Mouse (Mus musculus) ES-E14 (cell line): ENCODE results near the gene Tcerg1l. TPM values are rescaled to one million over a fixed set of nuclear protein-coding genes. Genes with fewer than 3 reads are reported as not detected.

Source experiments
- DNase-seq: peaks from one replicate; pipeline ENCODE4 v3.0.0-alpha.2; 2013; ENCODE audit warnings: low read depth, low spot score
- H3K27ac ChIP-seq: 2 replicates; pipeline ENCODE4 v1.5.1; 2012; ENCODE audit warnings: low read depth, mild to moderate bottlenecking, low read length, moderate library complexity, mixed read lengths; ENCODE audit not compliant: poor library complexity, insufficient read depth, severe bottlenecking
- H3K36me3 ChIP-seq: 2 replicates; pipeline ENCODE4 v1.6.1; 2012; ENCODE audit warnings: mild to moderate bottlenecking, low read length, moderate library complexity, mixed read lengths; ENCODE audit not compliant: control insufficient read depth, poor library complexity, insufficient read depth, severe bottlenecking
- H3K4me1 ChIP-seq, 2 experiments: fragments of 150-350 bp in 1 of 2; sonication (generic) in 1 of 2; 2 replicates each; pipeline ENCODE4 v1.6.1; 2012; ENCODE audit warnings: low read length in 2 of 2, mild to moderate bottlenecking in 1 of 2, mixed read lengths in 1 of 2; ENCODE audit not compliant: control insufficient read depth in 2 of 2, insufficient read depth in 2 of 2, poor library complexity in 1 of 2
- H3K4me3 ChIP-seq, 2 experiments: fragments of 150-350 bp in 1 of 2; sonication (generic) in 1 of 2; 2 replicates each; pipeline ENCODE4 v1.5.1; 2012; ENCODE audit warnings: low read length in 2 of 2, low read depth in 1 of 2, mild to moderate bottlenecking in 1 of 2, mixed read lengths in 1 of 2; ENCODE audit not compliant: insufficient read depth in 1 of 2, poor library complexity in 1 of 2, severe bottlenecking in 1 of 2
- H3K9ac ChIP-seq: 2 replicates; pipeline ENCODE4 v1.6.1; 2012; ENCODE audit warnings: low read depth, mild to moderate bottlenecking, low read length, mixed read lengths; ENCODE audit not compliant: poor library complexity, insufficient read depth, severe bottlenecking
- H3K9me3 ChIP-seq: fragments of 150-350 bp; sonication (generic); 2 replicates; pipeline ENCODE4 v1.6.1; 2012; ENCODE audit warnings: low read depth, mild to moderate bottlenecking, low read length; ENCODE audit not compliant: control insufficient read depth, insufficient read depth
- CHD2 ChIP-seq: IDR thresholded peaks from 2 replicates; pipeline ENCODE4 v1.6.1; 2014; ENCODE audit warnings: mild to moderate bottlenecking, low read depth, low read length, inconsistent platforms
- HCFC1 ChIP-seq: IDR thresholded peaks from 2 replicates; pipeline ENCODE4 v1.6.1; 2012; ENCODE audit warnings: low read length, inconsistent platforms, borderline replicate concordance; ENCODE audit not compliant: insufficient read depth
- MAFK ChIP-seq: IDR thresholded peaks from 2 replicates; pipeline ENCODE4 v1.6.1; 2014; ENCODE audit warnings: mild to moderate bottlenecking, low read depth, low read length, inconsistent platforms; ENCODE audit not compliant: insufficient read depth
- ZC3H11A ChIP-seq: IDR thresholded peaks from 2 replicates; pipeline ENCODE4 v1.6.1; 2012; ENCODE audit warnings: low read depth, mild to moderate bottlenecking, inconsistent platforms, low read length, borderline replicate concordance
- ZNF384 ChIP-seq: IDR thresholded peaks from 2 replicates; pipeline ENCODE4 v1.6.1; 2012; ENCODE audit warnings: low read depth, low read length, inconsistent platforms
- in situ Hi-C, 2 experiments: fragments of 600-800 bp; cut with MboI; formaldehyde crosslinking; loops; one replicate each; pipeline ENCODE4 v1.15.1; 2025; ENCODE audit warnings: low sequenced_read_pairs in 2 of 2, inconsistent platforms in 1 of 2; ENCODE audit not compliant: unreplicated experiment in 2 of 2
- total RNA-seq: library from RNA; depleted of rRNA; stranded (reverse); fragments of 300-350 nt; gene quantifications from 2 replicates; pipeline ENCODE4 v1.2.3, GENCODE M21; 2012

Gene Tcerg1l
- total RNA-seq, 1 experiment: 1.1 TPM

DNA sequence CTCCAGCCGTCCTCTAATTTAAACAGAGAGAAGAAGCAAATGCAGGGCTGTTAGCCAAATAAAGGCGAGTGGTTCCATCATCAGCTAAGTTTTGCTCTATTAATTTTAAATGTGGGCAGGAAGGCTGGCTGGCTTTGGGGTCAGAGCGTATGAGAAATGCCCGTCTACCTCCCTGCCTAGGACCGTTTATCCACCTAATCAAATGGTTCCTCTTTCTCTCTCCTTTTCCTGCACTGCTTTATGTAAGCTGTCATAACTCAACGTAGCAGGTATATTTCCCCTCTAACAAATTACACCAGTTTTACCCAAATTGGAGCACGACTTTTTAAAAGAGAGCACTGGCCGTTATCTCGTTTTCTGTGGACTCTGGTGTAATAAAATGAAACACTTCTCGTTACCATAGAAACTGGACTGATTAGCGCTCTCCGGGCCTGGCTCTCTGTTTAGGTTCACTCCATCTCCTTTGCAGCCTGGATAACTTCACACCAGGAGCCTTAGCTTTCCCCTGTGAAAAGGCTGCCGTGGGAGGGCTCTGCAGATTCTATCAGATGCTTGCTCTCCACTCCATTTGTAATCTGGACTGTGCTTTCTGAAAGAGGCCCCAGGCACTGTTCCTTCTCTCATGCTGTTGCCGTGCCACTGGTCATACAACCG lies 182.2 kb downstream of the Tcerg1l start:
- no peak for TF ChIP-seq MAFK
- Histone ChIP-seq H3K4me1 (no peaks in the 10 kb centered on the region), H3K36me3 (no peaks in the 10 kb centered on the region), H3K9ac (no peak overlapping the region), H3K27ac (no peak overlapping the region), H3K9me3 (no peaks in the 10 kb centered on the region), H3K4me3 (no peak overlapping the region)
- DNase-seq: no peak
- in situ Hi-C loops: no loop called here

DNA sequence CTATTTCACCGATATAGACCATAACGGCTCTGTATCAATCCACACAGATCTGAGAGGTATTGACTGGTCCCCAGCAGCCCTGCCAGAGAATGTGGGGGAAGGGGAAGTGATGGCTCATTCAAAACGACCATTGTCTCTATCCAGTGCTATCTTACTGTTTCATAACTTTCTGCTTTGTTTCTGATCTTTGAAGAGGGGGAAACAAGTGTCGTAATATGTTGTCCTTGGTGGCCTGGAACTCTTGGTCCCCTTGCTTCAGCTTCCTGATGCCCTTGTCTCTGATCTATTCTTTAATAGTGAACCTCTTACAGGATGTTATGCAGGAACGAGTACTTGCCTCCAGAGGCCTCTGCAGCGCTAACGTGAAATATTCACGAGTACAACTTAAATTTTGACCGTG lies 182.8 kb downstream of the Tcerg1l start:
- no peak overlapping the region for H3K4me3 ChIP-seq
- in situ Hi-C loops: no loop called here
- H3K9ac ChIP-seq: no peak overlapping the region
- DNase-seq: no peak
- no peaks in the 10 kb centered on the region for H3K4me1 ChIP-seq
- no peaks in the 10 kb centered on the region for H3K36me3 ChIP-seq
- no peaks in the 10 kb centered on the region for H3K9me3 ChIP-seq
- no peak overlapping the region for H3K27ac ChIP-seq
- no peak for TF ChIP-seq ZNF384
- no peak for TF ChIP-seq MAFK
- no peak for TF ChIP-seq ZC3H11A
- no peak for TF ChIP-seq HCFC1
- no peak for TF ChIP-seq CHD2

DNA sequence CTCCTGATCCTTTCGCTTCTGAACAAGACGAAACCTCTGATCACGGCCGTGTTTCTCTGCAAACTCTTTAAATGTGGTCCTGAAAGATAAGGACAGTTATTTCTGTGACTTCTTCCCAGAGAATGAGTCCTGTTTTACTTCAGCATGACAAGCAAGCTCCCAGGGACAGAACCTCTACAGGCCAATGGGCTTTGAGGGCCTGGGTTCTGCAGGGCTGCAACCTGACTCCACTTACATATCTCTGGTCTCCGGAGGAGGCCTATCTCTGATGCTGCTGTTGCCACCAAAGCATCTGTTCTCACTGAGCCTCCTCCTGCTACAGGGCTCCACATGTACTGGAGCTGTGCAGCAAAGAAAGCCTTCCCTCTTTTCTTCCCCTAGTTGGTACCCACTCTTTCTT lies 187.8 kb downstream of the Tcerg1l start:
- no peak overlapping the region for H3K4me3 ChIP-seq
- H3K4me1 ChIP-seq: no peaks in the 10 kb centered on the region
- H3K27ac ChIP-seq: no peak overlapping the region
- TF ChIP-seq ZC3H11A (no peak), MAFK (no peak), CHD2 (no peak), ZNF384 (no peak), HCFC1 (no peak)
- H3K9ac ChIP-seq: no peak overlapping the region
- DNase-seq: no peak
- in situ Hi-C loops: no loop called here
- H3K36me3 ChIP-seq: no peaks in the 10 kb centered on the region
- no peaks in the 10 kb centered on the region for H3K9me3 ChIP-seq

DNA sequence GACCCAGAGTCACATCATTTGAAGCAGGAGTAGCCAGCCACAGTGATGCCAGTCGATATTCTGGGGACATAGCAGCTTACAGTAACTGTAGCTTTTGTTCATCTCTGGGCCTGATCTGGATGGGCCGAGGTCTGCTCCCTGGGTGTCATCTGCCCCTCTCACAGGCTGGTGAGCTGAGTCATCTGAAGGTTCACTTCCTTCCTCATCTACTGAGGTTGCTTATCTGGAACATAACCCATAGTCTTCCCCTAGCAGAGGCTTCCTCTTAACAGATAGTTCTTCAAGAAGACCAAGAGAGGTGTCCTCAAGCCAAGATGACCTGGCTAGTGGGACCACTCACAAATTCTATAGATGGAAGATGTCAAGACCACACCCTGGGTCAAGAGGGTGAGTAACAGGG lies 192.4 kb downstream of the Tcerg1l start:
- in situ Hi-C loops: no loop called here
- Histone ChIP-seq H3K36me3 (no peaks in the 10 kb centered on the region), H3K27ac (no peak overlapping the region), H3K4me1 (no peaks in the 10 kb centered on the region), H3K9ac (no peak overlapping the region), H3K9me3 (no peaks in the 10 kb centered on the region), H3K4me3 (no peak overlapping the region)
- TF ChIP-seq CHD2 (no peak), HCFC1 (no peak), ZC3H11A (no peak), MAFK (no peak), ZNF384 (no peak)
- DNase-seq: no peak

DNA sequence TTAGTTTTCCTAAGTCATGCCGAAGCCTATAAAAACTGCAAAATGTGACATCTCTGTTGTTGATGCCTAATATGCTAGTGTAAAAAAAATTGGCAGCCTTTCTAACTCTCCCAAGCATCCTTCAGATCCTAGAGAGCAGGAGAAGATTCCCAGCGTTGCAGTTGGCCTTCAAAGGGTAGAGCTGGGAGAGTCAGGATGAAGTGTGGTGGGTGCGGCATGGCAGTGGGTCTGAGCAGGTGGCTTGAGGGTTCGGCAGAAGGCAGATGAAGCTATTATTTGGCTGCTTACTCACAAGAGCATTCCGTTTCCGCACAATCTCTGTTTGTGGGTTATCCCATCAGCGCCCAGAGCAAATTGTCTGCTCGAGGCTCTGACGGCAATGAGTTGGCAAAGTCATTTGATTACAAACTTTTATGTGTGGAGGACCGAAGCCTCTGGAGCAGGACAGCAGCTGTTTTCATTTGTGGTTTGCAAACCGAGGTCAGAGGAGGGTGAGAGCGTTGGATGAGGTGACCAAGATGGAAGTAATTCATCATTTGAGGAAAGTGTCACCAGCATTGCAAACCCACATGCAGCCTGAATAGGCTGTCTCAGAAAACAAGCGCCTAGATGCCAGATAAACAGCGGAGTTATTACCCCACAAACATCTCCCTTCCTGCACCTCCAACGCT lies 195.2 kb downstream of the Tcerg1l start:
- in situ Hi-C loops: no loop called here
- H3K27ac ChIP-seq: no peak overlapping the region
- no peaks in the 10 kb centered on the region for H3K36me3 ChIP-seq
- TF ChIP-seq MAFK (no peak), ZC3H11A (no peak), CHD2 (no peak), HCFC1 (no peak), ZNF384 (no peak)
- no peaks in the 10 kb centered on the region for H3K9me3 ChIP-seq
- no peaks in the 10 kb centered on the region for H3K4me1 ChIP-seq
- no peak overlapping the region for H3K9ac ChIP-seq
- no peak for DNase-seq
- H3K4me3 ChIP-seq: no peak overlapping the region
